Mouse (Mus musculus) retina, embryonic 14.5 days (tissue): Measurements from ENCODE around the gene Fam178b.

Experiments
- DNase-seq: peaks from one replicate; pipeline ENCODE4 v3.0.0-alpha.2; 2015; ENCODE audit warnings: low spot score

The Fam178b gene

GRCm38 (mm10) chr1:36682620-36683355 lies at the start of gene Fam178b:
Fam178b (minus strand) TSS chr1:36683183.
- DNase-seq = no peak

GRCm38 (mm10) chr1:36724057-36724431 lies 41.1 kb upstream of the Fam178b start:
- DNase-seq = no peak

- DNase-seq = no peak
These were observed 40.4 kb upstream of the Fam178b start for GRCm38 (mm10) chr1:36723146-36724056.

- DNase-seq = no peak
These were observed 35.8 kb upstream of the Fam178b start for GRCm38 (mm10) chr1:36718786-36719185.

- no peak for DNase-seq
These were observed 31.3 kb upstream of the Fam178b start, which contains the start of gene Actr1b for GRCm38 (mm10) chr1:36714311-36714710. Actr1b (minus strand) TSS chr1:36714422.

- no peak for DNase-seq
These were observed 28.1 kb upstream of the Fam178b start for GRCm38 (mm10) chr1:36711104-36711503.

GRCm38 (mm10) chr1:36709854-36710280 lies 26.9 kb upstream of the Fam178b start, which contains the start of gene 4933424G06Rik:
4933424G06Rik (plus strand) TSS chr1:36710149.
- peak; percentile 98 for DNase-seq

GRCm38 (mm10) chr1:36709055-36709853 lies 26.3 kb upstream of the Fam178b start:
- peak; percentile 56 for DNase-seq

GRCm38 (mm10) chr1:36708626-36709025 lies 25.6 kb upstream of the Fam178b start:
- no peak for DNase-seq

- no peak for DNase-seq
These were observed 24.8 kb upstream of the Fam178b start for GRCm38 (mm10) chr1:36707797-36708196.

- DNase-seq = no peak
These were observed 24.2 kb upstream of the Fam178b start for GRCm38 (mm10) chr1:36707166-36707565.

GRCm38 (mm10) chr1:36697030-36697429 lies 14.0 kb upstream of the Fam178b start:
- DNase-seq = no peak

GRCm38 (mm10) chr1:36696411-36696810 lies 13.4 kb upstream of the Fam178b start:
- no peak for DNase-seq

- DNase-seq = no peak
These were observed 11.9 kb upstream of the Fam178b start for GRCm38 (mm10) chr1:36694871-36695270.

GRCm38 (mm10) chr1:36691271-36692155 lies 8.5 kb upstream of the Fam178b start, which contains the start of gene Cox5b:
Cox5b (plus strand) TSS chr1:36691449.
- DNase-seq = peak; percentile 100

GRCm38 (mm10) chr1:36690671-36691235 lies 7.8 kb upstream of the Fam178b start:
- no peak for DNase-seq

GRCm38 (mm10) chr1:36683810-36684467 lies 956 bp upstream of the Fam178b start:
- peak; percentile 86 for DNase-seq

- peak; percentile 63 for DNase-seq
These were observed 2.1 kb downstream of the Fam178b start for GRCm38 (mm10) chr1:36680893-36681292.

- no peak for DNase-seq
These were observed 8.0 kb downstream of the Fam178b start for GRCm38 (mm10) chr1:36674936-36675335.
